Mouse (Mus musculus) spleen, postnatal 14 days (tissue): ENCODE measurements at regions not wholly inside any gene's neighbourhood (a gene's known extent, or its start where the extent isn't known, plus 50 kb on each side); places are given as distances from the start of the nearest gene placed in this dataset.

Source experiments
- DNase-seq, 2 experiments: peaks; one replicate each; pipeline ENCODE4 v3.0.0; 2021 to 2022; ENCODE audit warnings: low spot score in 2 of 2

- DNase-seq: no peak
Observed at GRCm38 (mm10) chr2:161470844-161471243, 362.0 kb upstream of the Chd6 start.

DNA sequence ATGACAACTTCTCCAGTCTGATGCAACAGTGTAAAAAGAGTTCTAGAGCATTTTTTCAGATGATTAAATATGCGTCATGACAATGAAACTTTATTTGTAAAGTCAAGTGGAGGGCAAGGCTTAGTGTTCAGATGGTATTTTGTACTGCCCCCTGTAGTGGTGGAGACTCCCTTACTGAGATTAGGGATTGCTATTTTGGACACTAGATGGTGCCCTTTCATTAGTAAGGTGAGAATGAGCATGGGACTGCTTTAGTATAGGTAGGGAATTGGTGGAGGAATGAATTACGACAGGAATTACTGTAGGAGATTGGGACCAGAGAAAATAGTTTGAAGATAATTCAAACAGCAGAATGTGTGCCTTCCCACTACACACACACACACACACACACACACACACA lies 361.1 kb upstream of the Chd6 start:
- DNase-seq: no peak

DNA sequence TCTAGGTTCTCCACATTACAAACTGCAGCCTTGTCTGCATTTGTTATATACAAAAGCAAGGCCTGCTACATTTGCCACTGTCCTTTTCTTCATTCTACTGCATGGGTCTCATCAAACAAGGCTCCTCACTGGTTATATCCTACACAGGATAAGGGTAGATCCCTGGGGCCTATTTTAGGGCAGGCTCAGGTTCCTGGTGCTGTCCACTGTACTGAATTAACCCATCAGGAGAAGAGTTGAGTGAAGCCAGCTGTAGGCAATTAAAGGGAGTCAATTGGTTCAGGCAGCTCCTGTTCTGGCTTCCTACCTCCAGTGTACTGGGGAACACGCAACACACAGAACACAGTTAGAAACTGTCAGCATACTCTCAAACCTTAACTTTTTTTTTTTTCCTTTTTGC lies 358.2 kb upstream of the Chd6 start:
- DNase-seq: no peak

GRCm38 (mm10) chr2:161460600-161460999 lies 351.7 kb upstream of the Chd6 start:
- DNase-seq: no peak

GRCm38 (mm10) chr2:161454466-161454865 lies 345.6 kb upstream of the Chd6 start:
- no peak for DNase-seq

DNA sequence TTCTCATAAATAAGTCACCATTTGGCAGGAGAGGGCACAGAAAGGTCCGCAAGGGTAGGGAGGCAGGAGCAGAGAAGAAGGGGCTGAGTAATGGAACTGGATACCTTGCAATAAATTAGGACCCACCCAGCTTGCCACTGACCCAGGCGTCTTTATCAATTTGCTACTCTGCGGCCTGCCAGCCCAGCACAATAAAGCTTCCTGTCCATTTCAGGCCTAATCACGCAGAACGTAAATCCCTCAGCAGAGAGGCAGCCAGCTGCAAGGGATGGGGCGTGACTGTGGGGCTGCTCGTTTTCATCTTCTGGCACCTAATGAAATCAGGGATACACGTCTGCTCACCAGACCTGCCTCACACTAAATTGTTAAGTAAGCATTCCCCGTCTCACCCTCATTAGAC lies 324.9 kb upstream of the Chd6 start:
- DNase-seq: no peak

- no peak for DNase-seq
Observed at GRCm38 (mm10) chr2:161429294-161429693, 320.4 kb upstream of the Chd6 start.

DNA sequence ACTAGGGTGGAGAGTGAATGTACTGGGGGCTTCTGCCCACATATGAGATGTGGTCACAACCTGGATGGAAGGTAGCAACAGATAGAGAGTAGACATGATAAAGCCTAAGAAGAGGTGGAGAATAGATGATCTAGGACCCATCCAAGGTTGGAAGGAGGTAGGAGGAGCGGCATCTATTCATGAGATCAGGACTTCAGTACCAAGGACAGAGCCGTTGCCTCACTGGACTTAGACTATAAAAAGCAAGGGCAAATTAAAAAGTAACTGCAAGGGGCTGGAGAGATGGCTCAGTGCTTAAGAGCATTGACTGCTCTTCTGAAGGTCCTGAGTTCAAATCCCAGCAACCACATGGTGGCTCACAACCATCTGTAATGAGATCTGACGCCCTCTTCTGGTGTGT lies 316.7 kb upstream of the Chd6 start:
- no peak for DNase-seq

DNA sequence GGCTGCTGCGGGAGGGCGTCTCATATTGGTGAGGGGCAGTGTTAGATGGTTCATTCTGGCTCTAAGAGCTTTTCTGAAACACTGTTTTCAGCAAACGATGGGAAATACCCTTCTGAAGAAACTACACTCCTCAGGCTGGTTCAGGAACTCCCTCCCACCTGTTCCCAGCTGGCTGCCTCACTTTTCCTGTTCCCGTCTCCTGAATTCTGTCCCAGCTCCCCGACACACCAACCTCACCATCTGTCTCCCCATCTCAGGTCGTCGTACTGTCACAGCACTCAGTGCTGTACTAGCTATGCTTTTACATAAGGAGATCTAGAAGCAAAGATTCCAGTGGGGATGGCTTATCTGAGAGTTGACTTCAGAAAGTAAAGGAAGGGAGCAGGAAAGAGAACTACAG lies 309.2 kb upstream of the Chd6 start:
- no peak for DNase-seq

- no peak for DNase-seq
Observed at GRCm38 (mm10) chr2:161416218-161416927, 307.5 kb upstream of the Chd6 start.

- DNase-seq: no peak
Observed at GRCm38 (mm10) chr2:161408306-161408705, 299.4 kb upstream of the Chd6 start.

DNA sequence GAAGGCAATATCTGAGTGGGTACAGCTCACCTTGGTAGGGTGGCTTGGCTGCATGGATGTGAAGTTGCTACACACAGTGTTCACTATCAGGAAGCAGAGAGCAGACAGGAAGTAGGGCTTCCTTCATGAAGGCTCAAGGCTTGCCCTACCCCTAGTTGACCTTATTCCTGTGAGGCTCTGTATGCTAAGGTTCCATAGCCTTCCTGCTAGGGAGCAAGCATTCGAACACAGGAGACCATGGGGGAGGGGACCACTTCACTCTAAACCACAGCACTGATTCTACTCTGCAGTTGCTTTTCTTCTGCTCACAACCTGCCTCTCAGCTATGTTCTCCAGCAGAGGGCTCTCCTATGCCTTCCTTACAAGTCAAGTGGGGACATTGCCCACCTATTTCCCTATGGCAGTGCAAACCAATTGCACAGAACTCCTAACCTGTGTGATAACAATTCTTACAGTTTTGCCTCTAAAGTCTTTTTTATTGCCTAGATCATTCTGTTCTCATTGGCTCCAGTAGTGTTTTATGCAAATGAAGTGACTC lies 297.0 kb upstream of the Chd6 start:
- DNase-seq: no peak

GRCm38 (mm10) chr2:161398061-161398460 lies 289.2 kb upstream of the Chd6 start:
- DNase-seq: no peak

- no peak for DNase-seq
Observed at GRCm38 (mm10) chr2:161390954-161391690, 282.2 kb upstream of the Chd6 start.

DNA sequence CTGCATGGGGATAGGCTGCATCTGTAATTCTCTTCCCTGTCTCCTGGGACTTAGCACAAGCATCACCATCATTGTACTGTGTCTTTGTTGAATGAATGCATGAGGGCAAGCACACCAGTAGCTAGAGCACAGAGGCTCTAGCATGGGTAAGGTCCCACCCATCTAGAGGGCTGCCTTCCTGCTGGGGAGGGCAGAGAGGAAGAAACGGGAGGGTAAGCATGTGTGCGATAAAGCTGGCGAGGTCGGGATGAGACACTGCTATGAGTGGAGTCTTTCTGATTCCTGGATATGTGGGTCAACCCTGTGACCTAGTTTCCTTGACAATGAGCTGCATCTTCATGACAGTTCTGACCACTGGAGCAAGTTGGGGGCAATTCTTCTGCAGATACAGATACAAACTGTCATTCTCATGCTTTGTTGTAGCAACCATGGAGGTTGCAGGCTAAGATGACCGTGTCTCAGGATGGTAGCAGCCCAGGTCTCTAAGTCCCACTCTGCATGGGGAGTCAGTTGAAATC lies 280.5 kb upstream of the Chd6 start:
- no peak for DNase-seq

GRCm38 (mm10) chr2:161387054-161387453 lies 278.2 kb upstream of the Chd6 start:
- DNase-seq: no peak

- no peak for DNase-seq
Observed at GRCm38 (mm10) chr2:161382411-161382810, 273.5 kb upstream of the Chd6 start.

DNA sequence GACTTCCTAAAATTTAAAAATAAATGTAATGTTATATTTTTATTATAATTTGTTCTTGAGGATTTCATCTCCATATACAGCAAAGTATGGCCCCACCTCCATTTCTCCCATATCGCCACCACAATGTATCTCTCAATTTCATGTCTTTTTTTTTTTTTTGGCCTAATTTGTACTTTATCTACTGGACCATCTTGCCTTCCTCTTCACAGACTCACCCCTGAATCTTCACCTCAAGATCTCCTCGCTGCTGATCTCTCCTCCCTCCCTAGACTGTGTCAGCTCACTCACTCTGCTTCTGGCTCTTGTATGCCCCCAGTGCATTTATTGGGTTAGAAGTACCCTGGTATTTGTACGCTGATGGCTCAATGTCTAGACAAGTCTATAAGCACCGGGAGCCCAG lies 269.4 kb upstream of the Chd6 start:
- no peak for DNase-seq

GRCm38 (mm10) chr2:161362325-161362724 lies 253.4 kb upstream of the Chd6 start:
- no peak for DNase-seq

GRCm38 (mm10) chr2:161349110-161349509 lies 240.2 kb upstream of the Chd6 start:
- no peak for DNase-seq

- DNase-seq: no peak
Observed at GRCm38 (mm10) chr2:161344018-161344417, 235.1 kb upstream of the Chd6 start.

GRCm38 (mm10) chr2:161342648-161343047 lies 233.8 kb upstream of the Chd6 start:
- no peak for DNase-seq

GRCm38 (mm10) chr2:161341368-161341891 lies 232.6 kb upstream of the Chd6 start:
- DNase-seq: no peak
